Mouse (Mus musculus): Measurements from ENCODE around the gene Nrip2. TPM values are rescaled to one million over a fixed set of nuclear protein-coding genes. Genes with fewer than 3 reads are reported as not detected.
"Not testable (repeated sequence)": the region's sequence is repeated elsewhere in the genome, so short reads cannot be mapped to it uniquely, and the experiment has no call there.

Nrip2 gene
- polyA plus RNA-seq, 1 experiment from 2014 or later: 5.0 TPM

GRCm38 (mm10) chr6:128370040-128370439, 29.1 kb upstream of the Nrip2 start:
- H3K36me3 ChIP-seq: peaks cover 92% of the 10 kb centered on the region
- peaks cover 13% of the 10 kb centered on the region for H3K4me1 ChIP-seq
- H3K9ac ChIP-seq: no peak overlapping the region
- no peaks in the 10 kb centered on the region for H3K27me3 ChIP-seq
- no peak overlapping the region for H3K4me3 ChIP-seq
- WGBS: 90% methylated on average over 5 of the region's 5 CpGs
- no peak overlapping the region for H3K27ac ChIP-seq
- no peak for ATAC-seq (ENCODE audit: insufficient number of reproducible peaks, low FRiP score, low TSS enrichment, low read depth)
- no peak overlapping the region for H3K4me2 ChIP-seq
- H3K9me3 ChIP-seq: no peaks in the 10 kb centered on the region

- no peaks in the 10 kb centered on the region for H3K27me3 ChIP-seq
- 52% methylated on average over 6 of the region's 6 CpGs for WGBS
- no peak within 1 kb of the TSS for H3K9ac ChIP-seq
- peak within 1 kb of the TSS; percentile 57 for H3K27ac ChIP-seq
- 0 out of 2 replicates have a peak, but pooled peaks have one; percentile 15 for ATAC-seq (ENCODE audit: insufficient number of reproducible peaks, low FRiP score, low TSS enrichment, low read depth)
- H3K4me1 ChIP-seq: peaks cover 7% of the 10 kb centered on the region; the same call in 1 of the 2 replicates
- peaks cover 57% of the 10 kb centered on the region for H3K36me3 ChIP-seq
- H3K4me3 ChIP-seq: no peak within 1 kb of the TSS
- H3K4me2 ChIP-seq: no peak within 1 kb of the TSS
- no peaks in the 10 kb centered on the region for H3K9me3 ChIP-seq
Measured at GRCm38 (mm10) chr6:128375192-128375591, 23.9 kb upstream of the Nrip2 start, which contains the start of the genes Tex52 and Gm44596. TSS of gene Tex52 (plus strand) at chr6:128375456. TSS of gene Gm44596 (plus strand) at chr6:128375503.

- Histone ChIP-seq H3K36me3 (peaks cover 44% of the 10 kb centered on the region), H3K27ac (peak overlapping the region; percentile 57; the same call in 1 of the 2 replicates), H3K4me1 (peaks cover 7% of the 10 kb centered on the region; the same call in 1 of the 2 replicates), H3K4me3 (no peak overlapping the region), H3K9me3 (no peaks in the 10 kb centered on the region), H3K4me2 (no peak overlapping the region), H3K9ac (no peak overlapping the region), H3K27me3 (no peaks in the 10 kb centered on the region)
- no peak for ATAC-seq (ENCODE audit: insufficient number of reproducible peaks, low FRiP score, low TSS enrichment, low read depth)
- 78% methylated on average over 17 of the region's 17 CpGs for WGBS
Measured at GRCm38 (mm10) chr6:128376371-128377085, 22.6 kb upstream of the Nrip2 start.

- WGBS: 82% methylated on average over 16 of the region's 16 CpGs
- Histone ChIP-seq H3K4me1 (peaks cover 6% of the 10 kb centered on the region; the same call in 1 of the 2 replicates), H3K4me2 (no peak overlapping the region), H3K36me3 (peaks cover 14% of the 10 kb centered on the region), H3K27me3 (no peaks in the 10 kb centered on the region), H3K27ac (no peak overlapping the region), H3K4me3 (no peak overlapping the region), H3K9me3 (no peaks in the 10 kb centered on the region), H3K9ac (no peak overlapping the region)
- ATAC-seq (ENCODE audit: insufficient number of reproducible peaks, low FRiP score, low TSS enrichment, low read depth): no peak
Measured at GRCm38 (mm10) chr6:128379636-128380035, 19.5 kb upstream of the Nrip2 start.

- H3K9me3 ChIP-seq; H3K4me3 ChIP-seq; H3K4me1 ChIP-seq; H3K27ac ChIP-seq; H3K27me3 ChIP-seq; H3K9ac ChIP-seq; H3K36me3 ChIP-seq; ATAC-seq (ENCODE audit: insufficient number of reproducible peaks, low FRiP score, low TSS enrichment, low read depth); H3K4me2 ChIP-seq: not testable (repeated sequence)
- WGBS: 73% methylated on average over 1 of the region's 1 CpGs
Measured at GRCm38 (mm10) chr6:128380594-128381167, 18.4 kb upstream of the Nrip2 start.

- H3K9ac ChIP-seq: no peak overlapping the region
- H3K4me2 ChIP-seq: no peak overlapping the region
- H3K4me3 ChIP-seq: no peak overlapping the region
- no peaks in the 10 kb centered on the region for H3K4me1 ChIP-seq
- no peak overlapping the region for H3K27ac ChIP-seq
- no peaks in the 10 kb centered on the region for H3K27me3 ChIP-seq
- no peaks in the 10 kb centered on the region for H3K9me3 ChIP-seq
- 51% methylated on average over 3 of the region's 3 CpGs for WGBS
- peaks cover 4% of the 10 kb centered on the region for H3K36me3 ChIP-seq
- no peak for ATAC-seq (ENCODE audit: insufficient number of reproducible peaks, low FRiP score, low TSS enrichment, low read depth)
Measured at GRCm38 (mm10) chr6:128381254-128381653, 17.8 kb upstream of the Nrip2 start.

- no peak overlapping the region for H3K9ac ChIP-seq
- H3K4me1 ChIP-seq: no peaks in the 10 kb centered on the region
- no peak overlapping the region for H3K4me2 ChIP-seq
- no peaks in the 10 kb centered on the region for H3K36me3 ChIP-seq
- no peaks in the 10 kb centered on the region for H3K9me3 ChIP-seq
- no peak overlapping the region for H3K27ac ChIP-seq
- H3K4me3 ChIP-seq: no peak overlapping the region
- H3K27me3 ChIP-seq: no peaks in the 10 kb centered on the region
- ATAC-seq (ENCODE audit: insufficient number of reproducible peaks, low FRiP score, low TSS enrichment, low read depth): no peak
- 80% methylated on average over 7 of the region's 7 CpGs for WGBS
Measured at GRCm38 (mm10) chr6:128383752-128384151, 15.3 kb upstream of the Nrip2 start.

GRCm38 (mm10) chr6:128385026-128385425, 14.1 kb upstream of the Nrip2 start:
- Histone ChIP-seq H3K36me3 (no peaks in the 10 kb centered on the region), H3K27me3 (no peaks in the 10 kb centered on the region), H3K4me3 (no peak overlapping the region), H3K9me3 (no peaks in the 10 kb centered on the region), H3K27ac (no peak overlapping the region), H3K9ac (no peak overlapping the region), H3K4me1 (no peaks in the 10 kb centered on the region), H3K4me2 (no peak overlapping the region)
- 83% methylated on average over 1 of the region's 1 CpGs for WGBS
- ATAC-seq (ENCODE audit: insufficient number of reproducible peaks, low FRiP score, low TSS enrichment, low read depth): no peak

GRCm38 (mm10) chr6:128389185-128389584, 9.9 kb upstream of the Nrip2 start:
- H3K4me1 ChIP-seq: no peaks in the 10 kb centered on the region
- no peaks in the 10 kb centered on the region for H3K9me3 ChIP-seq
- H3K4me3 ChIP-seq: no peak overlapping the region
- H3K36me3 ChIP-seq: no peaks in the 10 kb centered on the region
- no peaks in the 10 kb centered on the region for H3K27me3 ChIP-seq
- 75% methylated on average over 1 of the region's 1 CpGs for WGBS
- no peak for ATAC-seq (ENCODE audit: insufficient number of reproducible peaks, low FRiP score, low TSS enrichment, low read depth)
- H3K27ac ChIP-seq: no peak overlapping the region
- H3K4me2 ChIP-seq: no peak overlapping the region
- H3K9ac ChIP-seq: no peak overlapping the region

GRCm38 (mm10) chr6:128390683-128391082, 8.4 kb upstream of the Nrip2 start:
- Histone ChIP-seq H3K4me3 (no peak overlapping the region), H3K9ac (no peak overlapping the region), H3K9me3 (no peaks in the 10 kb centered on the region), H3K27ac (no peak overlapping the region), H3K27me3 (no peaks in the 10 kb centered on the region), H3K36me3 (no peaks in the 10 kb centered on the region), H3K4me1 (no peaks in the 10 kb centered on the region), H3K4me2 (no peak overlapping the region)
- WGBS: 62% methylated on average over 1 of the region's 1 CpGs
- no peak for ATAC-seq (ENCODE audit: insufficient number of reproducible peaks, low FRiP score, low TSS enrichment, low read depth)

GRCm38 (mm10) chr6:128397574-128398261, 1.4 kb upstream of the Nrip2 start:
- no peak overlapping the region for H3K4me2 ChIP-seq
- ATAC-seq (ENCODE audit: insufficient number of reproducible peaks, low FRiP score, low TSS enrichment, low read depth): no peak
- no peaks in the 10 kb centered on the region for H3K9me3 ChIP-seq
- no peaks in the 10 kb centered on the region for H3K27me3 ChIP-seq
- H3K36me3 ChIP-seq: no peaks in the 10 kb centered on the region
- WGBS: 77% methylated on average over 7 of the region's 7 CpGs
- H3K9ac ChIP-seq: no peak overlapping the region
- peaks cover 12% of the 10 kb centered on the region; the same call in 1 of the 2 replicates for H3K4me1 ChIP-seq
- H3K27ac ChIP-seq: no peak overlapping the region
- H3K4me3 ChIP-seq: no peak overlapping the region
